Mouse (Mus musculus): ENCODE measurements at regions not wholly inside any gene's neighbourhood (a gene's known extent, or its start where the extent isn't known, plus 50 kb on each side); places are given as distances from the start of the nearest gene placed in this dataset.

GRCm38 (mm10) chr11:63230786-63231185 is 102.0 kb downstream of the Pmp22 start:
- H3K4me3 ChIP-seq (ENCODE audit: insufficient read depth, low read depth, low read length) = no peak overlapping the region
- no peak overlapping the region for H3K9ac ChIP-seq (ENCODE audit: low read depth, low read length)
- H3K4me1 ChIP-seq (ENCODE audit: control insufficient read depth, insufficient read depth, low read length) = no peaks in the 10 kb centered on the region
- 81% methylated on average over 6 of the region's 6 CpGs for WGBS
- no peak overlapping the region for H3K27ac ChIP-seq (replicated peaks; ENCODE audit: insufficient read depth, low read depth, low read length)
- no peaks in the 10 kb centered on the region for H3K27me3 ChIP-seq (ENCODE audit: control insufficient read depth, insufficient read depth, low read length)
- no peaks in the 10 kb centered on the region for H3K79me2 ChIP-seq (ENCODE audit: control insufficient read depth, insufficient read depth, low read length)
- TF ChIP-seq CTCF (IDR thresholded peaks at IDR 0.05; ENCODE audit: low read depth, low read length) = no peak
- TF ChIP-seq POLR2A (IDR thresholded peaks at IDR 0.05; ENCODE audit: extremely low read depth, insufficient read depth, low read length) = no peak
- peak; percentile 6 for DNase-seq (ENCODE audit: extremely low read depth, low read depth, low spot score)
- H3K36me3 ChIP-seq (ENCODE audit: control insufficient read depth, insufficient read depth, low read length) = no peaks in the 10 kb centered on the region

- TF ChIP-seq CTCF (IDR thresholded peaks at IDR 0.05; ENCODE audit: low read depth, low read length) (peak; percentile 39; the same call in 1 of the 2 replicates), POLR2A (IDR thresholded peaks at IDR 0.05; ENCODE audit: extremely low read depth, insufficient read depth, low read length) (no peak)
- no peak overlapping the region for H3K4me3 ChIP-seq (ENCODE audit: insufficient read depth, low read depth, low read length)
- DNase-seq (ENCODE audit: extremely low read depth, low read depth, low spot score) = no peak
- H3K79me2 ChIP-seq (ENCODE audit: control insufficient read depth, insufficient read depth, low read length) = no peaks in the 10 kb centered on the region
- H3K27me3 ChIP-seq (ENCODE audit: control insufficient read depth, insufficient read depth, low read length) = peaks cover 4% of the 10 kb centered on the region; the same call in 1 of the 2 replicates
- no peaks in the 10 kb centered on the region for H3K4me1 ChIP-seq (ENCODE audit: control insufficient read depth, insufficient read depth, low read length)
- H3K27ac ChIP-seq (replicated peaks; ENCODE audit: insufficient read depth, low read depth, low read length) = no peak overlapping the region
- no peaks in the 10 kb centered on the region for H3K36me3 ChIP-seq (ENCODE audit: control insufficient read depth, insufficient read depth, low read length)
- WGBS = 86% methylated on average over 13 of the region's 13 CpGs
- no peak overlapping the region for H3K9ac ChIP-seq (ENCODE audit: low read depth, low read length)
These were observed 104.6 kb downstream of the Pmp22 start for GRCm38 (mm10) chr11:63233172-63233966.

GRCm38 (mm10) chr11:63234481-63234880 is 105.7 kb downstream of the Pmp22 start:
- no peak overlapping the region for H3K4me3 ChIP-seq (ENCODE audit: insufficient read depth, low read depth, low read length)
- H3K4me1 ChIP-seq (ENCODE audit: control insufficient read depth, insufficient read depth, low read length) = no peaks in the 10 kb centered on the region
- H3K27me3 ChIP-seq (ENCODE audit: control insufficient read depth, insufficient read depth, low read length) = peaks cover 4% of the 10 kb centered on the region; the same call in 1 of the 2 replicates
- H3K27ac ChIP-seq (replicated peaks; ENCODE audit: insufficient read depth, low read depth, low read length) = no peak overlapping the region
- no peaks in the 10 kb centered on the region for H3K36me3 ChIP-seq (ENCODE audit: control insufficient read depth, insufficient read depth, low read length)
- 73% methylated on average over 6 of the region's 6 CpGs for WGBS
- H3K79me2 ChIP-seq (ENCODE audit: control insufficient read depth, insufficient read depth, low read length) = no peaks in the 10 kb centered on the region
- no peak overlapping the region for H3K9ac ChIP-seq (ENCODE audit: low read depth, low read length)
- TF ChIP-seq CTCF (IDR thresholded peaks at IDR 0.05; ENCODE audit: low read depth, low read length) (no peak), POLR2A (IDR thresholded peaks at IDR 0.05; ENCODE audit: extremely low read depth, insufficient read depth, low read length) (no peak)
- no peak for DNase-seq (ENCODE audit: extremely low read depth, low read depth, low spot score)

GRCm38 (mm10) chr11:63238655-63239054 is 109.9 kb downstream of the Pmp22 start:
- TF ChIP-seq CTCF (IDR thresholded peaks at IDR 0.05; ENCODE audit: low read depth, low read length) = no peak
- no peak for TF ChIP-seq POLR2A (IDR thresholded peaks at IDR 0.05; ENCODE audit: extremely low read depth, insufficient read depth, low read length)
- DNase-seq (ENCODE audit: extremely low read depth, low read depth, low spot score) = no peak
- no peak overlapping the region for H3K27ac ChIP-seq (replicated peaks; ENCODE audit: insufficient read depth, low read depth, low read length)
- WGBS = 71% methylated on average over 4 of the region's 4 CpGs
- H3K4me3 ChIP-seq (ENCODE audit: insufficient read depth, low read depth, low read length) = no peak overlapping the region
- no peaks in the 10 kb centered on the region for H3K36me3 ChIP-seq (ENCODE audit: control insufficient read depth, insufficient read depth, low read length)
- no peak overlapping the region for H3K9ac ChIP-seq (ENCODE audit: low read depth, low read length)
- H3K27me3 ChIP-seq (ENCODE audit: control insufficient read depth, insufficient read depth, low read length) = peaks cover 4% of the 10 kb centered on the region; the same call in 1 of the 2 replicates
- H3K4me1 ChIP-seq (ENCODE audit: control insufficient read depth, insufficient read depth, low read length) = no peaks in the 10 kb centered on the region
- no peaks in the 10 kb centered on the region for H3K79me2 ChIP-seq (ENCODE audit: control insufficient read depth, insufficient read depth, low read length)

GRCm38 (mm10) chr11:63243906-63244416 is 115.2 kb downstream of the Pmp22 start:
- no peaks in the 10 kb centered on the region for H3K36me3 ChIP-seq (ENCODE audit: control insufficient read depth, insufficient read depth, low read length)
- no peaks in the 10 kb centered on the region for H3K27me3 ChIP-seq (ENCODE audit: control insufficient read depth, insufficient read depth, low read length)
- H3K27ac ChIP-seq (replicated peaks; ENCODE audit: insufficient read depth, low read depth, low read length) = no peak overlapping the region
- no peak overlapping the region for H3K9ac ChIP-seq (ENCODE audit: low read depth, low read length)
- H3K4me1 ChIP-seq (ENCODE audit: control insufficient read depth, insufficient read depth, low read length) = no peaks in the 10 kb centered on the region
- TF ChIP-seq CTCF (IDR thresholded peaks at IDR 0.05; ENCODE audit: low read depth, low read length) (no peak), POLR2A (IDR thresholded peaks at IDR 0.05; ENCODE audit: extremely low read depth, insufficient read depth, low read length) (no peak)
- H3K4me3 ChIP-seq (ENCODE audit: insufficient read depth, low read depth, low read length) = no peak overlapping the region
- 63% methylated on average over 9 of the region's 9 CpGs for WGBS
- DNase-seq (ENCODE audit: extremely low read depth, low read depth, low spot score) = peak; percentile 53
- H3K79me2 ChIP-seq (ENCODE audit: control insufficient read depth, insufficient read depth, low read length) = no peaks in the 10 kb centered on the region

- Histone ChIP-seq H3K79me2 (ENCODE audit: control insufficient read depth, insufficient read depth, low read length) (no peaks in the 10 kb centered on the region), H3K4me1 (ENCODE audit: control insufficient read depth, insufficient read depth, low read length) (no peaks in the 10 kb centered on the region), H3K27me3 (ENCODE audit: control insufficient read depth, insufficient read depth, low read length) (no peaks in the 10 kb centered on the region), H3K4me3 (ENCODE audit: insufficient read depth, low read depth, low read length) (no peak overlapping the region), H3K9ac (ENCODE audit: low read depth, low read length) (no peak overlapping the region), H3K36me3 (ENCODE audit: control insufficient read depth, insufficient read depth, low read length) (no peaks in the 10 kb centered on the region), H3K27ac (replicated peaks; ENCODE audit: insufficient read depth, low read depth, low read length) (no peak overlapping the region)
- no peak for TF ChIP-seq POLR2A (IDR thresholded peaks at IDR 0.05; ENCODE audit: extremely low read depth, insufficient read depth, low read length)
- no peak for TF ChIP-seq CTCF (IDR thresholded peaks at IDR 0.05; ENCODE audit: low read depth, low read length)
- 75% methylated on average over 6 of the region's 6 CpGs for WGBS
- DNase-seq (ENCODE audit: extremely low read depth, low read depth, low spot score) = no peak
These were observed 116.3 kb downstream of the Pmp22 start for GRCm38 (mm10) chr11:63245041-63245440.
